Mouse (Mus musculus) liver, embryonic 16.5 days (tissue): ENCODE results near the gene Ercc1. TPM values are rescaled to one million over a fixed set of nuclear protein-coding genes. Genes with fewer than 3 reads are reported as not detected.
A peak's percentile ranks its signal among the peaks of the same experiment; 100 is the strongest.

Source experiments
- ATAC-seq: fragments of 200-750 bp; cut with Nextera tagmentation; 2 replicates; pipeline ENCODE4 v1.8.0; 2017; ENCODE audit warnings: low read depth, mild to moderate bottlenecking, moderate number of reproducible peaks, moderate library complexity
- H3K27ac ChIP-seq: fragments of 300-500 bp; sonication (generic); 2 replicates; pipeline ENCODE4 v1.5.1; 2014; ENCODE audit warnings: mild to moderate bottlenecking, low read length
- H3K27me3 ChIP-seq: fragments of 300-500 bp; sonication (generic); 2 replicates; pipeline ENCODE4 v1.6.1; 2014; ENCODE audit warnings: low read depth, low read length, mixed read lengths; ENCODE audit not compliant: control insufficient read depth, insufficient read depth
- H3K36me3 ChIP-seq: fragments of 300-500 bp; sonication (generic); 2 replicates; pipeline ENCODE4 v1.6.1; 2014; ENCODE audit warnings: mild to moderate bottlenecking; ENCODE audit not compliant: control insufficient read depth, insufficient read depth
- H3K4me1 ChIP-seq: fragments of 300-500 bp; sonication (generic); 2 replicates; pipeline ENCODE4 v1.6.1; 2014; ENCODE audit warnings: low read depth, low read length, mixed read lengths; ENCODE audit not compliant: control insufficient read depth
- H3K4me2 ChIP-seq: fragments of 300-500 bp; sonication (generic); 2 replicates; pipeline ENCODE4 v1.6.1; 2014; ENCODE audit warnings: low read depth, low read length, mixed read lengths
- H3K4me3 ChIP-seq: fragments of 300-500 bp; sonication (generic); 2 replicates; pipeline ENCODE4 v1.5.1; 2014; ENCODE audit warnings: low read depth, mild to moderate bottlenecking, low read length
- H3K9ac ChIP-seq: fragments of 300-500 bp; sonication (generic); 2 replicates; pipeline ENCODE4 v1.6.1; 2014; ENCODE audit warnings: low read depth, low read length
- H3K9me3 ChIP-seq: fragments of 300-500 bp; sonication (generic); replicated peaks from 2 replicates; pipeline ENCODE4 v1.6.1; 2016; ENCODE audit warnings: low read length; ENCODE audit not compliant: control insufficient read depth
- WGBS: fragments of 180-500 bp; shearing (Covaris S2); extraction: QIAGEN DNeasy Blood & Tissue Kit; methylation state at CpG from one replicate; pipeline ENCODE4 v1.1.7; 2014; ENCODE audit not compliant: insufficient replicate concordance; 5-methylcytosine and 5-hydroxymethylcytosine counted together
- polyA plus RNA-seq: library from polyadenylated mRNA; unstranded; fragments of >200 nt; fragmentation: Nextera tagmentation; extraction: Ambion mirVana; gene quantifications from 2 replicates; pipeline ENCODE4 v1.2.1, GENCODE M21; 2015

Gene Ercc1
- polyA plus RNA-seq, 1 experiment from 2014 or later: 14.5 TPM

- Histone ChIP-seq H3K4me1 (peaks cover 31% of the 10 kb centered on the region), H3K9me3 (no peaks in the 10 kb centered on the region), H3K36me3 (no peaks in the 10 kb centered on the region), H3K27me3 (peaks cover 5% of the 10 kb centered on the region; the same call in 1 of the 2 replicates), H3K4me3 (no peak overlapping the region), H3K9ac (no peak overlapping the region), H3K27ac (no peak overlapping the region), H3K4me2 (no peak overlapping the region)
- WGBS: 3% methylated on average over 18 of the region's 18 CpGs
- ATAC-seq: no peak
Observed at GRCm38 (mm10) chr7:19363881-19364280, 19.3 kb downstream of the Ercc1 start.

DNA sequence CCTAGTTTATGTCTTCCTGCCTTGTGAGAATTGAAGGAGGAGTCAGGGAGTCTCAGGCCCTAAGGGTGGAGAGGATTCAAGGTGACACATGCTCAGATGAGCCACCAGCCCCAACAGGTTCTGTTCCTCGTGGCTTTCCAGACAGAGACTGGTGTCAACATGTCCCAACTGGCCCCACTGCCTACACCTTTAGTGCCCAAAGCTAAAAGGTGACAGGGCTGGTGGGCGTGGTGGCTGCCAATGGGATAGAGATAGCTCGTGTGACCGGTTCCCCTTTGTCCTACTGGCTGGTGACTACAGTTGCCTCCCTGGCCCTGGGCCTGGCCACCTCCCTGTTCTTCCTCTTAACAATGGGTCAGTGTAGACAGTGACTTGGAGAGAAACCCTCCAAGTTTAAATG is 20.8 kb downstream of the Ercc1 start:
- no peak overlapping the region for H3K27ac ChIP-seq
- no peak for ATAC-seq
- no peak overlapping the region for H3K4me3 ChIP-seq
- peaks cover 24% of the 10 kb centered on the region for H3K4me1 ChIP-seq
- 50% methylated on average over 4 of the region's 4 CpGs for WGBS
- H3K27me3 ChIP-seq: peaks cover 14% of the 10 kb centered on the region
- no peak overlapping the region for H3K4me2 ChIP-seq
- no peak overlapping the region for H3K9ac ChIP-seq
- H3K36me3 ChIP-seq: no peaks in the 10 kb centered on the region
- no peaks in the 10 kb centered on the region for H3K9me3 ChIP-seq

DNA sequence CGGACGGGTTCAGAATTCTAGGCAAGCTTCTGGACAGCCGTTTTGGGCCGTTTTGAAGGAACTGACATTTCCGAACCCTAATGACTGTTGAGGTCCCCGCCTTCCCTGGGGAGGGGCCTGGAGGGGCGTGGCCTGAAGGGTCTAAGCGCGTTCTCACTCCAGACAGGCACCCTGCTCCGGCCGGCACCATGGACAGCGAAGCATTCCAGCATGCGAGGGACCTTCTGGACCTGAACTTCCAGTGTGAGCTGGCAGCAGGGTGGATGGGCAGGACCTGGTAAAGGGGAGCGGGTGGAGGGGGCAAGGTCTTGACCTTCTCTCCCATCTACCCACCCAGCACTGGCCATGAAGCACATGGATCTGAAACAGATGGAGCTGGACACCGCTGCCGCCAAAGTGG is 23.8 kb downstream of the Ercc1 start:
- Histone ChIP-seq H3K27ac (no peak overlapping the region), H3K9me3 (no peaks in the 10 kb centered on the region), H3K9ac (no peak overlapping the region), H3K4me3 (no peak overlapping the region), H3K27me3 (peaks cover 14% of the 10 kb centered on the region), H3K4me1 (peaks cover 5% of the 10 kb centered on the region; the same call in 1 of the 2 replicates), H3K4me2 (no peak overlapping the region), H3K36me3 (no peaks in the 10 kb centered on the region)
- ATAC-seq: no peak
- WGBS: 22% methylated on average over 16 of the region's 16 CpGs

DNA sequence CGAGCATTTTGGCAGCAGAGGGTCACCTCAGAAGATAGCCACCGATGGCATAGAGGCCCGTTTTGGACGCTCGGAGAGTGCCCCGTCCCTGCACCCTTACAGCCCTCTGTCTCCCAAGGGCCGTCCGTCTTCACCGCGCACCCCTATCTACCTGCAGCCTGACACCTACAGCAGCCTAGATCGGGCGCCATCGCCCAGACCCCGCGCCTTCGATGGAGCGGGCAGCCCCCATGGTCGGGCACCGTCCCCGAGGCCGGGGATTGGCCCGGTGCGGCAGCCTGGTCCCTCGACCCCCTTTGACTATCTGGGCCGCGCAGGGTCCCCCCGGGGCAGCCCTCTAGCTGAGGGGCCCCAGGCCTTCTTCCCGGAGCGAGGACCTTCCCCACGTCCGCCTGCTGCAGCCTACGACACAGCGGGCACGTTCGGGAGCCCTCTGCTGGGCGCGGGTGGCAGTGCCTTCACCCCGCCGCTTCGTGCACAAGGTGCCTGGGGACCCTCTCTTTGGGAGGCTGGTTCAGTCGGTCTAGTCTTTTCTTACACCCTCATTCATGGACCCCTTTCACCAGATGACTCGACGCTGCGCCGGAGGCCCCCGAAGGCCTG is 25.3 kb downstream of the Ercc1 start:
- WGBS: 12% methylated on average over 46 of the region's 46 CpGs
- 0 out of 2 replicates have a peak overlapping the region, but pooled peaks have one; percentile 26 for H3K9ac ChIP-seq
- peak overlapping the region; percentile 37 for H3K4me3 ChIP-seq

GRCm38 (mm10) chr7:19373367-19373766 is 28.8 kb downstream of the Ercc1 start:
- no peak overlapping the region for H3K9ac ChIP-seq
- ATAC-seq: no peak
- peaks cover 14% of the 10 kb centered on the region for H3K27me3 ChIP-seq
- H3K4me1 ChIP-seq: peaks cover 3% of the 10 kb centered on the region
- no peak overlapping the region for H3K27ac ChIP-seq
- no peak overlapping the region for H3K4me2 ChIP-seq
- H3K9me3 ChIP-seq: no peaks in the 10 kb centered on the region
- 75% methylated on average over 2 of the region's 2 CpGs for WGBS
- no peaks in the 10 kb centered on the region for H3K36me3 ChIP-seq
- H3K4me3 ChIP-seq: no peak overlapping the region

More for the DNA sequence above, 25.3 kb downstream of the Ercc1 start:
- Histone ChIP-seq H3K4me2 (peak overlapping the region; percentile 63), H3K4me1 (peaks cover 3% of the 10 kb centered on the region; the same call in 1 of the 2 replicates), H3K9me3 (no peaks in the 10 kb centered on the region), H3K36me3 (no peaks in the 10 kb centered on the region), H3K27ac (no peak overlapping the region), H3K27me3 (peaks cover 14% of the 10 kb centered on the region)
- peak; percentile 58; the same call in 1 of the 2 replicates for ATAC-seq

DNA sequence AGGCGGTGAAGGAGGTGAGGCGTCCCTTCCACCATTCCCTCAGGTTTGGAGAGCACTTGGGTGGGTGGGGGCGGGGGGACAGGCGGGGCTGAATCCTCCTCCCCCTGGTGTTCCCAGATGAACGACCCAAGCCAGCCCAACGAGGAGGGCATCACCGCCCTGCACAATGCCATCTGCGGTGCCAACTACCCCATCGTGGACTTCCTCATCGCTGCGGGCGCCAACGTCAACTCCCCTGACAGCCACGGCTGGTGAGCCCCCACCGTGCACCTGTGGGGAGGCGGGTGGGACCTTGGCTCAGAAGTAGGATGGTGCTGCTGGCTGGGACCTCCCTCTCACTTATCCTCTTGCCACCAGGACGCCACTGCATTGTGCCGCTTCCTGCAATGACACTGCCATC is 30.8 kb downstream of the Ercc1 start:
- H3K36me3 ChIP-seq: no peaks in the 10 kb centered on the region
- H3K27me3 ChIP-seq: no peaks in the 10 kb centered on the region
- WGBS: 72% methylated on average over 18 of the region's 18 CpGs
- H3K27ac ChIP-seq: no peak overlapping the region
- no peak for ATAC-seq
- H3K9ac ChIP-seq: no peak overlapping the region
- H3K4me3 ChIP-seq: no peak overlapping the region
- H3K4me1 ChIP-seq: no peaks in the 10 kb centered on the region; the same call in 1 of the 2 replicates
- no peaks in the 10 kb centered on the region for H3K9me3 ChIP-seq
- no peak overlapping the region for H3K4me2 ChIP-seq

- no peak overlapping the region for H3K4me2 ChIP-seq
- no peaks in the 10 kb centered on the region for H3K9me3 ChIP-seq
- no peaks in the 10 kb centered on the region for H3K27me3 ChIP-seq
- H3K4me1 ChIP-seq: no peaks in the 10 kb centered on the region; the same call in 1 of the 2 replicates
- no peak overlapping the region for H3K9ac ChIP-seq
- WGBS: 62% methylated on average over 4 of the region's 4 CpGs
- H3K27ac ChIP-seq: no peak overlapping the region
- H3K36me3 ChIP-seq: no peaks in the 10 kb centered on the region
- ATAC-seq: peak; percentile 68
- H3K4me3 ChIP-seq: no peak overlapping the region
Observed at GRCm38 (mm10) chr7:19376019-19376418, 31.4 kb downstream of the Ercc1 start.

- H3K4me2 ChIP-seq: no peak overlapping the region
- no peaks in the 10 kb centered on the region for H3K27me3 ChIP-seq
- no peak overlapping the region for H3K27ac ChIP-seq
- no peaks in the 10 kb centered on the region for H3K9me3 ChIP-seq
- no peak overlapping the region for H3K4me3 ChIP-seq
- WGBS: 68% methylated on average over 8 of the region's 8 CpGs
- H3K36me3 ChIP-seq: no peaks in the 10 kb centered on the region
- H3K4me1 ChIP-seq: peaks cover 10% of the 10 kb centered on the region
- H3K9ac ChIP-seq: no peak overlapping the region
- ATAC-seq: no peak
Observed at GRCm38 (mm10) chr7:19378049-19378448, 33.5 kb downstream of the Ercc1 start.

GRCm38 (mm10) chr7:19381377-19382165 is 37.0 kb downstream of the Ercc1 start, which contains the start of gene Ercc2:
Ercc2 (plus strand) TSS chr7:19382010.
- peak within 1 kb of the TSS; percentile 85 for H3K4me3 ChIP-seq
- ATAC-seq: peak; percentile 99
- no peaks in the 10 kb centered on the region for H3K9me3 ChIP-seq
- peak within 1 kb of the TSS; percentile 76 for H3K9ac ChIP-seq
- H3K4me1 ChIP-seq: peaks cover 15% of the 10 kb centered on the region
- H3K27ac ChIP-seq: no peak within 1 kb of the TSS
- no peaks in the 10 kb centered on the region for H3K27me3 ChIP-seq
- 4% methylated on average over 48 of the region's 48 CpGs for WGBS
- peaks cover 4% of the 10 kb centered on the region for H3K36me3 ChIP-seq
- peak within 1 kb of the TSS; percentile 94 for H3K4me2 ChIP-seq
